Mouse (Mus musculus) cerebellum, adult 9-11 months (tissue): ENCODE data around the gene Gm20388.

Experiments used
- DNase-seq: peaks from one replicate; pipeline ENCODE4 v3.0.0; 2022

Gm20388 gene

DNA sequence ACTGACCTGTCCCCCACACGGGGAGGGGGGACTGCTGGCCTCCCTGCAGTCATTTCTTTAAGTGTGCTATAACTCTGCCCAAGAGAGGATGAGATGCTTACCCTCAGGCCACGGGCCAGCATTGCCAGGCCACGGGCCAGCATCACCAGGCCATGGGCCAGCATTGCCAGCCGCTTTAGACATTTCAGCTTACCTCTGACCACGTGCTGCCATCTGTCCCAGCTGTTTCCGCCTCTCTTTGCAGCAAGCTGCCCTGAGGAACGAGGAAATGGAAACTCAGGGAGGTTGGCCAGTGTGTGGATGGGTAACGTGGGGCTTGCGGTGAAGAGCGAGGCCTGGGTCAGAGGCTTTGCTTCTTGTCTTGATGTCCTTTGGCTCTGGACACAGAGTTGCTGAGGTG is 770.5 kb downstream of the Gm20388 start:
- no peak for DNase-seq

DNA sequence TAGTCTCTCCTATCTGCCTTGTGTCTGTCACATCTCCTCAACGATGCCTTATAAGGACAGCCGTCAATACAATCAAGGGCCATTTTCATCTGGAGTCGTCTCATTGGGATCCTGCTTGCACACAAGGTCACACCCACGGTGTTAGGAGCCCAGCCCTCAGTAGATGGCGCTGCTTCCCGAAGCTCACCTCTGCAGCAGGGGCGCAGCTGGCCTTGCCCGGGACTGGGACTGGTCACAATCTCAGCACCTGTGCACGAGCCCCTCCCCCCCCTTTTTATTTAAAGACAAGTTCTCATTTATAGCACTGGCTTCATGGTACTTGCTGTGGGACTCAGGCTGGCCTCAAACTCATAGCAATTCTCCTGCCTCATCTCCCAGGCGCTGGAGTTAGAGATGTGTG is 773.0 kb downstream of the Gm20388 start:
- no peak for DNase-seq

DNA sequence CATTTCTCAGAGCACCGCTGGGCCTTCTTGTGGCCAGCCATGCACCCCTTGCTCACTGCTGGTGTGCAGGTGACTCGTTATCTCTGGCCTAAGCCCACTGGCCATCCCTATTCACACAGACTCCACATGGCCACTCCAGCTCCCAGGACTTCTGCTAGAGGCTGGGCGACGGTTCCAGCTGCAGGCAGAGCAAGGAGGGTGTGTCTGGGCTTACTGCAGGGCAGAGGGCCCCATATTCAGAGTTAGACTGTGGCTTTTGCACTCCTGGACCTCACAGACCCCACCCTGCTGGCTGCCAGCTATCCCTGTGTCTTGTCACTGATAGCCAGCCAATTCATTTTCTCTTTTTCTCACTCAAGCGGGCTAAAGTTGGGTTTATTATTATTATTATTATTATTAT is 773.4 kb downstream of the Gm20388 start:
- no peak for DNase-seq

DNA sequence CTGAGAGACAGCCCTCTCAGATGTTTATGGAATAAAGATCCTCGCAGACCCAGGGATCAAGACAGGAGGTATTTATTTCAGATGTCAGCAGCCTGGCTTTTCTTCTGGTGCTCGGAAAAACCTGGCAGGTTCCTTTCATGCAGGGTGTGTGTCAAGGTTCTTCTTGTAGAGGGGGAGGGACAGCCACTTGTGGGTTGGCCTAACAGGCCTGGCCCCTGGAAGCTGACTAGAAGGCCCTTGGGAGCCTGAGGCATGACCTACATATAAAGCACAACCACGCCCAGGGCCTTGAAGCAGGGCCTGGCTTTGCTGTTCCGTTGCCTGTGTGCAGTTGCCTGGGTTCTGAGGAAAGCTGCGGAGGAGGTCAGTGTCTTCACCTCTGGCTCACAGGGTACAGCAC is 774.5 kb downstream of the Gm20388 start:
- no peak for DNase-seq

DNA sequence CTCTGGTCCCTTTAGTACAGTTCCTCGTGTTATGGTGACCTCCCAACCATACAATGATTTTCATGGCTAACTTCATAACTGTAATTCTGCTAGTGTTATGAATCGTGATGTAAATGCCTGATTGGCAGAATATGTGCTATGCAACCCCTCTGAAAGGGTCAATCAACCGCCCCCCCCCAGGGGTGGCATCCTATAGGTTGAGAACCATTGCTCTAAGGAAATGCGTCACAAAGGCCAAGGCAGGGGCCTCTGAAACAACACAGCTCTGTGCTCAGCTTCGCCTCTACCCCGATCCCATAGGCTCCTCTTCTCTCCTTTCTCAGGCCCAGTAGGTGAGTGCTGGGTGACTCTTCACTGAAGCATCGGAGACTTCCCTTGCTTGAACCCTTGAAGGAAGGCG is 775.0 kb downstream of the Gm20388 start:
- DNase-seq: no peak

DNA sequence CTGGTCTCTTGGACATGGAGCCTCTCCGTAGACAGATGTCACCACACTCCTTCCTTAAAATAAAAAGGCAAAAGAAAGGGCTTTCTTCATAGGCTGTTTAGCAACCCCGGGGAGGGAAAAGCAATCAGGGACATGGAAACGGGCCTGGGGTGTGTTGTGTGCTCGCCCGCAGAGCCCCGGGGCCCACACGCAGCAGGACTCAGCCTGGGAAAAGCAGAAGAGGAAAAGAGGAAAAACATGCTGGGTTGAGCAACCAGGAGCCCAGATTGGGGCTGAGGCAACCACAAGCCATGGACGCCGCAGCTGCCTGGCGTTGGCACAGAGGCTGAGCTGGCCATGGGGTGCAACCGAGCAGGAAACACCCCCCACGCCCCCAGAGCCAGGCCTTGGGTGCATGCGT is 775.4 kb downstream of the Gm20388 start:
- DNase-seq: no peak

DNA sequence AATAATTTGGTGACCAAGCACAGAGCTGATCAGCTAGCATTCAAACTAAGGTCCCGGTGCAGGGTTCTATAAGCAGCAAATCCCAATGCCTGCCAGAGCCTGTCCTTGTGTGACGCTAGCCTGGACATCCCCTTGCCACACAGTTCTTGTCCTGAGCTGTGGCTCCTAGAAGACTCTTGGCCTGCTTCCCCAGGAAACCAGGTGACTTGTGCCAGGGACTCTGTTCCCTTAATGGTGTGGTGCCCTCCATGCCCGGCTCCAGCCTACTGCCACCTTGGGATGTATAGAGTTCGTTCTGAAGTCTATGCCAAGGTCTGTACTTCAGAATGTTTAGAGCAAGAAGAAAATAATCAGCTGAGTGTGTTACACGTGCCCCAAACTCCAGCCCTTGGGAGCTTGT is 775.9 kb downstream of the Gm20388 start:
- DNase-seq: no peak

DNA sequence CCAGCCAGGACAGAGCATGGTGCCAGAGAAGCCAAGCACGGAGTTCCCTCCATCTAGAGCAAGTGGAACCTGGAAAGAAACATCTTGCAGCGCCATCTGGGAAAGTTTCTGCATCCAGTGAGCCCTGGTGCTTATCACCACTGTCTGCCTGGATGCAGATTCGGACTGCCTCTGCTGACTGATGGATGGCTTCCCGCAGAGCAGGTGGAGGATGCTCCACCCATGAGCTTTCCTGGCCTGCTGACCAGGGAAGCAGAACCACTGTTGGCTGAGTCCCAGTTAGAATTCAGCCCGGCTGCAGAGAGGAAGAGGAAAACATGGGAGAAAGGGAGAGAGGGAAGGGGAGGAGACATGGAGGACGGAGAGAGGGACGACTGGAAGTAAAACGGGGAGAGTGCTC is 777.1 kb downstream of the Gm20388 start:
- no peak for DNase-seq

DNA sequence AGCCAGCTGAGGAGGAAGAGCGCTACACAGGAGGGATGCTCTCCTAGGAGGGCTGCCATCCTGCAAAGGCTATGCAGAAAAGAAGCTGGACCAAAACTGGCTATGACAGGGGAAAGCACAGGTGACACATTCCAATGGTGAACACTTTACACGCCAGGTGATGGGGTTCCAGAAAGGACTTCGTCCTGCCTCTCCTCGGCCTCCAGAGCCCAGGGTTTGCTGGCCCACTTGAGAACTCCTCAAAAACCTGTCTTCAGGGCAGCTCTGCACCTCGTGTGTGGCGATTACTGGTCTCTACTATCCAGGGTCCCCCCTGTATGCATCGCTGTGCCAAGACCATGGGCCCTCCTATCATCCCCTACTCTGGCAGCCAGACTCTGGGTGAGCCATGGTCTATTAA is 777.9 kb downstream of the Gm20388 start:
- no peak for DNase-seq

DNA sequence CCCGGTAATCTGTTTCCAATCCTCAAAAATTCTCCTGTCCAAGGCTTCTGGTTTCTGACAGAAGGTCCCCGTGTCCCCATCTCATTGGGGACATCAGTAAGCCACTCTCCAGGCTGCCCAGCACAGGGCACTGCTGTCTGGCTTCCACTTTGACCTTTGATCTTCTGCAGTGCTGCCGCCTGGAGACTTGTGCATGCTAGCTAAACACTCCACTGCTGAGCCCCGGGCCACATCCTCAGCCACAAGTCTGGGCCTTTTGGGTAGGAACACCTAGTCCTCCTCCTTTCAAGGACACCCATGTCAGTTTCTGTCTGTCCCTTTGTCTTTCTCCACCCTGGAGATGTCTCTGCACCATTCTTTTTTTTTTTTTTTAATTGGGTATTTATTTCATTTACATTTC is 782.3 kb downstream of the Gm20388 start:
- no peak for DNase-seq

DNA sequence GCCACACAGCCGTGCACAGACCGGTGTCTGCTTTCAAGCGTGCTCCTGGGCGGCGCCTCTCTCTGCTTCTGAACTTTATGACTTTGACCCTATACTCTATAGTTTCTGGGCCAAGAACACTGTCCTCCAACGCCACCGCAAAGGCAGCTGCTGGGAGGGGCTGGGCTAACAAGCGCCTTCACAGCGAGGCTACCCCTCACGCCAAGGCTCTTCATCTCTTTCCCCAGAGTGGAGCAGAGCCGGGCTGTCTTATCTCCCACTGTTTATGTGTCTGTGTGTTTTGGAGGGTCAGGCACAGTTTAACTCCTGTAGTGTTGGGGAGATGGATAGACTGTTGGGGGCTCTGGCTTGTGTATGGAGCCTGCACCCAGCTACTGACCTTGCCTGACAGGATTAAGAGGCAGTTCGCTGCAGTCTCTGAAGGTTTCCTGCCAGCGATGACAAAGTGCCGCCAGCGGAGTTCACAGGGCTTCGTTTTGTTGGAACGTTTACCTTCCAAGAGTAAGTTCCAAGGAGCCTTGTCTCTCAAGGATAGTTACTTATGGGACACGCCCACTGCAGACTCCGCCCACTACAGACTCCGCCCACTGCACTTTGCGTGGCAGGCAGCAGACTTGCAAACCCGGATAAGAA is 783.3 kb downstream of the Gm20388 start:
- no peak for DNase-seq

DNA sequence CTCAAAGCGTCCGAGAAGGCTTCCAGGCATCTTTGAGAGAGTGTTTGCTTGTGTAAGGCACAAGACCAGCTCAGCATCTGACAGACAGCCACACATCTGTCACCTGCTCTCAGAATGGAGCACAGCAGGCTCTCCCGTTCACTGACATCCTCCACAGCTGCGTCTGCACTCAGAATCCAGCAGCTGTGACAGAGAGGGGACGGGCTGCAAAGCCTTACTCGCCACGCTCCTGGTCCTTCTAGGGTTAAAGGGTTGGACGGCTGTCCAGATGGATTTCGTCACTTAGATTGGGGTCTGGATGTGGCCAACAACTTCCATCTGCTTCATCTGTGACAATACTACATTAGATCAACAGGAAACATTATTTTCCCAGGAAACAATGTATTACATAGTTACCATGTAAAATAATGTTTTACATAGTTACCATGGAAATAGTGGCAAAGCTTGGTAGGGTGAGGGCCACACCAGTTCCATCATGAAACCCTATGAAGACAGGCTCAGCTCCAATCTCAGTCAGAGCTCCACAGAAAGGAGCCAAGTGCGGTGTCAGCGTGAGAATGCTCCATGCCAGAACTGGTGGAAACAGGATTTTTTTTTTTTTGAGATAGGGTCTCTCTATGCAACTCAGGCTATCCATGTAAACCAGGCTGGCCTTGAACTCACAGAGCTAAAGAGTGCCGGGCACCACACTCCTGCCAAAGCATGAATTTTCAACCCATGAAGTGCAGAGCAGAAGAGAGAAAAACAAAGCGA is 785.9 kb downstream of the Gm20388 start:
- no peak for DNase-seq

DNA sequence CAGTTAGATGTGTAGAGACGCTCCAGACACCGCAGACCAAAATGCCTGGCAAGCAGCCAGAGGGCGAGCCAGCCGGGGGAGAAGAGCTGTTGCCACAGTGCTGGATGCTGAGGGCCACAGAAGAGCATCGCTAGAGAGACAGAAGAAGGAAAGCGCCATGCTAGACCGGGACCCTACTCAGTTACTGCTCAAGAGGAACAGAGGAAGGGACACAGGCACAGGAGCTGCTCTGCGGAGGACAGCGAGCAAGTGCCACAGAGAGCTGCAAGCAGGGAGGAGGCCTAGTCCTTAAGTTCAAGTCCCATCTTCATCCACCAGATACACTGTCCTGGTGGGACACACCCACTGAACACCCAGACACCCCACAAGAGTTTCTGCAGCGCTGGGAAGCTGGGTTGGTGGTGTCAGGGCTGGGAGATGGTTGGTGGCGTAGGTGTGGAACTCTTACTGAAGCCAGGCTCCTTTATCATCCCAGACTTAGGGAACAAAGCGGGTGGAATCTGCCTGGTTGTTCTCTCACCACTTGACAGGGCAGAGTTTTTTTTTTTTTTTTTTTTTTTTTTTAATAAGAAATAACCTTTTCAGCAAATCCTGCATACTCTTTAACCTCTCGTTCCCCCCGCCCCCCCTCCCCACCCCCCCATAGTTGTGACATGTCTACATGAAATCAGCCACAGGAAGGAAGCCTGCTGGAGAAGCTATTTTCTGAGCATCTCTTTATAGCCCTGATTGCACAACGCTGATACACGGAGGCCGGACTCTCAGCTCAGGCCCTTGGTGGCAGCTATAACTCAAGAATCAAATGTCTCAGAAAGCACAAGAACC is 786.7 kb downstream of the Gm20388 start:
- no peak for DNase-seq

DNA sequence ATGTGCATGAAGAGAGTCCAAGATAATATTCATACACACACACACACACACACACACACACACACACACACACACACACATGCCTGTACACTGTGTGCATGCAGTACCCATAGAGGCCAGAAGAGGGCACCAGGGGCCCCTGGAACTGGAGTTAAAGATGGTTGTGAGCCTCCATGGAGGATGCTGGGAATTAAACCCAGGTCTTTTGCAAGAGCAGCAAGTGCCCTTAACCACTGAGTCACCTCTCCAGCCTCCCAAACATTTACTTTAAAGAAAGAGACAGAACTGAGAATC is 787.3 kb downstream of the Gm20388 start:
- DNase-seq: no peak

DNA sequence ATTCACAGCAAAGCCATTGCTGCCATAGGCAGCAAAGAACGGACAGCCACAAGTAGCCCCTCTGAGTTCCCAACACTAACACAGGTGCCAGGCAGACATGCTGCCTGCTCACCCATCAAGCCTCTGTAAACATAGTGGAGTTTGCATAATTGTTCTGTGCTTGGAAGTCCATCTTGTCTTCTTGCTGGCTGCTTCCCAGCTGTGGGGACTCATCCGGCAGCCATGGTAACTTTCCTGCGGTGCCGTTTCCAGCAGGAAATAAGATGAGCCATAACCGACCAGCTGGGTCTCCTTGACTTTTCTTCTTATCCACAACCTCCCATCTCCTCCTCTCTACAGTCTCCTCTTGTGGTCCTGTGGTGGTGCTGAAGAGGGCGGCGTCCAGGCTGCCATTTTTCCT is 787.8 kb downstream of the Gm20388 start:
- no peak for DNase-seq

DNA sequence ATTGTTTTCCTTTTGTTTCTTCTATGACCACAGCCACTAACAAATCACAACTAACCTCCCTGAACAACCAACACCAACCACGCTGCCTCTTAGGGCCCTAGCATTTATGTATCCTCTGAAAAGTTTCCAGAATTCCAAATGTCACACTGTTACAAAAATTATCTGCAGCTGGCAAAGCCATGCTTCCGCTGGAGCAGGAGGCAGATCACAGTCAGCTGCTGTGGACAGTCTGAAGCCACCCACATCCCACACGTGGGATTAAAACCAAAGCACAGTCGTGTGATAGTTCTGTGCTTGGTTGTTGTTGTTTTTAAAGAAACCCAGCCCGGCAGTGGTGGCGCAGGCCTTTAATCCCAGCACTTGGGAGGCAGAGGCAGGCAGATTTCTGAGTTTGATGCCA is 788.4 kb downstream of the Gm20388 start:
- DNase-seq: no peak

DNA sequence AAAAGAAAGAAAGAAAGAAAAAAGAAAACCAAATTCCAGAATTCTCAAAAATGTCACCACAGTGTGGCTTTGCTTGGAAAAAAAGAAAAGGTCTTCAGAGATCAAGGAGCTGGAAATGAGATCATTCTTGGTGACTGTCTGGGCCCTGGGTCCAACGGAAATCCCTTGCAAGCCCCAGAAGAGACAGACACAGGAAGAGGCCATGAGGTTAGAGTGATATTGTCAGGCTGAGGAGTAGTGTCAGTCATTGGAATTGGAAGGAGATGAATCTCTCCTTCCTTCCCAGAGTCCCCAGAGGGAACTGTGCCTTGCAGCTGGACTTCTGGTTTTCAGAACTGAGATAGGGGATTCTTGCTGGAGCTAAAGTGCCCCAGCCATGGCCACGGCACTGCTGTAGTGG is 788.9 kb downstream of the Gm20388 start:
- DNase-seq: no peak

DNA sequence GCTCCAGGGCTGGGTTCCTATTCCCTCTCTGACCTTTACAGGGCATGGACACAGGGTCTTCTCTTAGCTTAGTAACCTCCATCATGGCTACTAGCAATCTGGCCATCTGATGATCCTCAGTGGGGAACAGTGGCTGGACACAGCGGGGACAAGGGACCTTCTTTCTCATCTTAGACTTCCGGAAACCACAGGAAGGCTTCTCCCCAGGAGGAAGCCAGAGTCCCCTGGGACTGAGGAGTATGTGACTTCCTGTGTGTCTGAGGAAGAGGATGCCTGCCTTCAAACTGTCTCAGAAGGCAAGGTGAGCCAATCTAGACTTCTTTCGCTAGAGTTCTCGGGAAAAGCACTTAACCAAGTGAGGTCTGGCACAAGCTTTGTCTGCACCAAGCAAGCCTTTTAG is 789.4 kb downstream of the Gm20388 start:
- DNase-seq: no peak

DNA sequence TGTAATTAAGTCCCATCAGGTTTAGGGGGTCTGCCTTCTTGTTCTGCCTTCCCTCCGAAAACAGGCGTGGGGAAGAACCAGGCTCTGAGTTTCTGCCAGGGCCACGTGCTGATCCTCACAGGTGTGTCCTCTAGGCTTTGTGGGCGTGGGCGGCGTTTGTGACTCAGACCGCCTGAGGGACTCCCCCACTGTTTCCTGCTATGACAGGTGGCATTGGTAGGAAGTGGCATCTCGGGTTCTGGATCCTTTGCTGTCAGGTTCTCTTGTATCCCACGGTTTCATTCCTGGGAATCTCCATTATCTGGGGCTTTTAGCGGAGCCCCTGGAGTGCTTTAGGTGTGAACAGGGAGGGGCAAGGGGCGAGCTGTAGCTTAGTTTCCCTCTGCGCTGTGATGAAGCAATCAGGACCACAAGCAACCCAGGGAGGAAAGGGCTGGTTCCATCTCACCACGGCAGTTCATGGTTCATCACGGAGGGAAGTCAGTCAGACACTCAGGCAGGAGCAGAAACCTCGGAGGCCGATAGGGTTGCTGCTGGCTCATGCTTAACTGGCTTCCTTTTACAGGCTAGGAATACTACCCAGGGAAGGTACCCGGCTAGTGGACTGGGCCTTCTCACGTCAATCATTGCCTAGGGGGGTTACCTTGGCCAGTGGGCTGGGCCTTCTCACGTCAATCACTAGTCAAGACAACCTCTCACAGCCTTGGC is 791.3 kb downstream of the Gm20388 start:
- DNase-seq: peak; percentile 20

DNA sequence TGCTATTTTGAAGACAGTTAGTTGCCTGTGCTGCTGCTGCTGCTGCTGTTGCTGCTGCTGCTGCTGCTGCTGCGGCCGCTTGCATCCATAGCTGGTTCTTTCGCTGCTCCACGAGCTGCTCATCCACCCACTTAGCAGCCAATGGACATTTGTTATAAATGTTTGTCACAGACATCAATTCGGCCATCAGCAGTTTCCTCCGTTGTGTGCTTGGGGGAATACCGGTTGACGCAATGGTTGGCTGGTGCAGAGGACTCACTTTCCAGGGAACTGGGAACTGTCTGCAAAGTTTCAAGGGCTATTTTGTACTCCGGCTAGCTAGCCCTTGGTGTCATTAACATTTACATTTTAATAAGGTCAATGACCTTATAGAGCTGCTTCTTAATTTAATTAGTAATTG is 793.6 kb downstream of the Gm20388 start:
- no peak for DNase-seq

DNA sequence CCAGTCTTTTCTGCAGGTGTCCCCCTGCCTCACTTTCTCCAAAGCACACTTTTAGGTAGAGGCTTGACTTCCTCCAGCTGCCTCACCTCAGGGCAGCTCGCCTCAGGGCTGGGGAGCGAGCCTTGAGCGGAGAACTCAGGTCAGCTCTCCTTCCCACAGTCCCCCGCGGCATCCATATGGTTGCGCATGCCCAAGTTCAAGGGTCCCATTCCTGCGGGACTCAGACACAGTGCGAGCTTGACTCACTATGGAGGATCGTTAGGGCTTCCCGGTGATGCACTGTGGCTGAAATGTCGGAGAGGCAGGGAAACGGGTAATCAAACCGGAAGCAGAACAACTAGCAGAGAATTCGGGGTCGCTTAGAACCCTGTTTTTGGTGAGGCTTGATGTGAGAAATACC is 794.5 kb downstream of the Gm20388 start:
- no peak for DNase-seq

DNA sequence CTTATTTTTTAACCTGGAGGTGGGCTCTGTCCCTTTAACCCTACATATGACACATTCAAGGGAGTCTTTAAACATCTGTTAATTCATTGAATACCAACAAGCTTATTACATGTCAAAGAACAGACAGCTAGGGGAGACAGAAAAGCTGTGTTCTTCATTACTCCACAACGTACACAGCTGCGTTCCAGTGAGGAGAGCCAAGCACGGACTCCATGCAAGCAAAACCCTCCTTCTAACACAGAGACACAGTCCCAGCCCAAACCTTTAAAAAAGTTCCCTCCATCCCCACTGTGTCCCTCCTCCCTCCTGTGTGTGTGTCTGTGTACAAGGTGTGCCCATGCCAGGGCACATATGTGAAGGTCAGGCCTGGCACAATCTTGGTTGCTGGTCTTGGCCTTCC is 795.6 kb downstream of the Gm20388 start:
- DNase-seq: no peak

DNA sequence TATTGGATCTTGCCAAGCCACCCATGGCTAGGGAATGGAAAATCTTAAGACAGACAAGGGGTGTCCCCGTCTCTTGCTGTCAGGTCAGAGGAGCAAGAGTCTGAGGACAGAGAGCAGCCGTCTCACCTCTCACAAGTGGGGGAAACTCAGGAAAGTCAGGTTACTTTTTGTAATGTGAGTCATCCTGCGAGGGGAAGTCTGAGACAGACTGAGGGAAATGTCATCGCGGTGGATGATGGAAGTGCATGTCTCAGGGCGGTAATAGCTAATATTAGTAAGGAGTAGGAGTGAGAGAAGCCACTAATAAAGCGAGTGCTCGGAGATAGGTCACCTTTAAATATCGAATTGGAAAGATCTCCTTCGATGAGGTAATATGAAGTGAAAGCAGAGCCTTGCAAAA is 798.5 kb downstream of the Gm20388 start:
- no peak for DNase-seq

DNA sequence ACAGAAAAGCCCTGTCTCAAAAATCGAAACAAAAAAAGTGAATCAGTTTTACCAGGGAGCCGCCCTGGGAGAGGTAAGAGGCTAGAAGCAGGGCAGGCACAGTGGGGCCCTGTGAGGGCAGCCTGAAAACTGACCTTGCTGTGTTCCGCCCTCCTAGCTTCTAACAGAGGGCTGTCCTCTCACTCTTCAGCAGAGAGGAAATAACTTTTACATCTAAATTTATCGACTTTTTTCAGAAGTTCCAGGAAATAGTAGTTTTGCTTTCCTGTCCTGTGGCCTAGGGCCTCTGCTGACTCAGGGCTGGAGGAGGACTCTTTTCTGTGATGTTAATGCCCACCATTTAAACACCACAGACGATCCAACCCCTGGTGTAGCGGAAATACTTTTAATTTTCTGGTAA is 804.6 kb downstream of the Gm20388 start:
- DNase-seq: no peak
